Comparison of ENCODE assay signal across 18 mouse cellular contexts in the genomic region with DNA sequence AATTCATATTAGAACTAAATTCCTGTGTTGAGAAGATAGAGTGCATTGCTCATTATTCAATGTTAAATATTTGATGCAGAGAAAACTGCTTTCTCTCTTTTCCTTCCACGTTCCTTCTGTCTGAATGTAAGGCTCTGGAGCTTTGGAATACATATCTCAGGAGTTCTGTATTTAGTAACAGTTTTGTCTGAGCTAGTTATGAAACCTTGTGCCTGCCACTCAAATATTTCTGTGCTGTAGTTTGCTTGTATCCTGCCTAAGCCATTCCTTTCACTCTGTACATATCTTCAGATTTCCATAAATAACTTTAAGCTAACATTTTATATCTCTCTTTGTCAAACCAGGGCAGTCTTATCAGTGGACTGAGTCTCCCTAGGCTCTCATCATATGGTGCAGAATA.
"Had no signal": no experiment of that assay in that cellular context is flagged by ENCODE, and none has a peak within 500 bp of the region (broad histone marks: within the 10 kb centered on the region; RNA-seq: fewer than 3 reads in every experiment).

No protein-coding gene starts in this region.

- H3K9ac ChIP-seq: lung, embryonic 14.5 days; midbrain, embryonic 12.5 days; neural tube, embryonic 13.5 days; neural tube, embryonic 15.5 days had no signal

- H3K27ac ChIP-seq: midbrain, embryonic 10.5 days; midbrain, embryonic 12.5 days; neural tube, embryonic 13.5 days; neural tube, embryonic 15.5 days had no signal

- H3K4me2 ChIP-seq: lung, embryonic 14.5 days; midbrain, embryonic 12.5 days; neural tube, embryonic 13.5 days; neural tube, embryonic 15.5 days had no signal

- ATAC-seq: midbrain, embryonic 16.5 days had no signal

- H3K9me3 ChIP-seq: midbrain, embryonic 10.5 days; midbrain, embryonic 12.5 days; neural tube, embryonic 15.5 days had no signal

- H3K36me3 ChIP-seq: midbrain, embryonic 10.5 days; midbrain, embryonic 12.5 days; neural tube, embryonic 13.5 days; neural tube, embryonic 15.5 days had no signal

- DNase-seq: lung, adult 18-20 months; lung, embryonic 14.5 days; lung, postnatal 10 days; lung, postnatal 4 days; midbrain, embryonic 14.5 days; retina, postnatal 1 day; right cerebral cortex, postnatal 14 days; right cerebral cortex, postnatal 4 days; spleen, adult 18-20 months; thymus, adult 2 months; thymus, postnatal 25 days; thymus, postnatal 4 days had no signal

- H3K4me1 ChIP-seq: midbrain, embryonic 10.5 days; midbrain, embryonic 12.5 days; neural tube, embryonic 13.5 days; neural tube, embryonic 15.5 days had no signal

- H3K4me3 ChIP-seq: midbrain, embryonic 10.5 days; midbrain, embryonic 12.5 days; myocyte; neural tube, embryonic 13.5 days; neural tube, embryonic 15.5 days had no signal

- H3K27me3 ChIP-seq: midbrain, embryonic 12.5 days; neural tube, embryonic 13.5 days; neural tube, embryonic 15.5 days had no signal
